Mouse (Mus musculus): ENCODE data around the gene Caml. TPM values are rescaled to one million over a fixed set of nuclear protein-coding genes. Genes with fewer than 3 reads are reported as not detected.

Caml gene
- polyA plus RNA-seq, 1 experiment from 2014 or later: 76.5 TPM

Other genes starting within 250 kb of the Caml start
- gene Slc34a1, start 224.8 kb upstream of the Caml start, polyA plus RNA-seq (2015; fragmentation: Nextera tagmentation; extraction: Ambion mirVana): not detected in 2 replicates
- gene Pfn3, start 207.8 kb upstream of the Caml start, polyA plus RNA-seq (2015; fragmentation: Nextera tagmentation; extraction: Ambion mirVana): not detected in 2 replicates
- gene F12, start 196.2 kb upstream of the Caml start, polyA plus RNA-seq (2015; fragmentation: Nextera tagmentation; extraction: Ambion mirVana): 0.24 and 1.6 TPM in 2 replicates
- gene Grk6, start 177.9 kb upstream of the Caml start, polyA plus RNA-seq (2015; fragmentation: Nextera tagmentation; extraction: Ambion mirVana): 36.4 and 45.3 TPM in 2 replicates
- 0.96 and 1.2 TPM in 2 replicates for gene Prr7, start 158.7 kb upstream of the Caml start, polyA plus RNA-seq (2015; fragmentation: Nextera tagmentation; extraction: Ambion mirVana)
- gene Dbn1, start 134.9 kb upstream of the Caml start, polyA plus RNA-seq (2015; fragmentation: Nextera tagmentation; extraction: Ambion mirVana): 275 and 276 TPM in 2 replicates
- gene Pdlim7, start 109.3 kb upstream of the Caml start, polyA plus RNA-seq (2015; fragmentation: Nextera tagmentation; extraction: Ambion mirVana): 105 and 119 TPM in 2 replicates
- gene Dok3, start 93.7 kb upstream of the Caml start, polyA plus RNA-seq (2015; fragmentation: Nextera tagmentation; extraction: Ambion mirVana): 2.3 and 2.8 TPM in 2 replicates
- gene Ddx41, start 86.3 kb upstream of the Caml start, polyA plus RNA-seq (2015; fragmentation: Nextera tagmentation; extraction: Ambion mirVana): 73.0 and 80.0 TPM in 2 replicates
- gene Fam193b, start 51.9 kb upstream of the Caml start, polyA plus RNA-seq (2015; fragmentation: Nextera tagmentation; extraction: Ambion mirVana): 47.4 and 49.9 TPM in 2 replicates
- gene Tmed9, start 49.3 kb upstream of the Caml start, polyA plus RNA-seq (2015; fragmentation: Nextera tagmentation; extraction: Ambion mirVana): 158 and 177 TPM in 2 replicates
- gene B4galt7, start 23.1 kb upstream of the Caml start, polyA plus RNA-seq (2015; fragmentation: Nextera tagmentation; extraction: Ambion mirVana): 34.3 and 35.1 TPM in 2 replicates
- gene Ddx46, start 12.0 kb downstream of the Caml start, polyA plus RNA-seq (2015; fragmentation: Nextera tagmentation; extraction: Ambion mirVana): 43.2 and 44.3 TPM in 2 replicates
- gene B230219D22Rik, start 70.1 kb downstream of the Caml start, polyA plus RNA-seq (2015; fragmentation: Nextera tagmentation; extraction: Ambion mirVana): 71.5 and 73.7 TPM in 2 replicates
- 109 and 110 TPM in 2 replicates for gene Txndc15, start 91.6 kb downstream of the Caml start, polyA plus RNA-seq (2015; fragmentation: Nextera tagmentation; extraction: Ambion mirVana)
- 44.3 and 61.4 TPM in 2 replicates for gene Pcbd2, start 104.4 kb downstream of the Caml start, polyA plus RNA-seq (2015; fragmentation: Nextera tagmentation; extraction: Ambion mirVana)
- gene Catsper3, start 161.6 kb downstream of the Caml start, polyA plus RNA-seq (2015; fragmentation: Nextera tagmentation; extraction: Ambion mirVana): not detected in 2 replicates
- gene Pitx1, start 213.2 kb downstream of the Caml start, polyA plus RNA-seq (2015; fragmentation: Nextera tagmentation; extraction: Ambion mirVana): 27.7 and 62.7 TPM in 2 replicates

Measured in embryonic facial prominence, embryonic 13.5 days (tissue).